Mouse (Mus musculus) embryonic facial prominence, embryonic 14.5 days (tissue): ENCODE measurements around the gene B430306N03Rik. TPM values are rescaled to one million over a fixed set of nuclear protein-coding genes. Genes with fewer than 3 reads are reported as not detected.

ENCODE experiments used
- ATAC-seq: fragments of 200-750 bp; cut with Nextera tagmentation; 2 replicates; pipeline ENCODE4 v1.8.0; 2017; ENCODE audit warnings: low read depth, moderate number of reproducible peaks, moderate TSS enrichment
- DNase-seq: peaks from one replicate; pipeline ENCODE4 v3.0.0-alpha.2; 2015; ENCODE audit warnings: low spot score
- H3K27ac ChIP-seq: fragments of 300-500 bp; sonication (generic); replicated peaks from 2 replicates; pipeline ENCODE4 v1.5.1; 2014; ENCODE audit warnings: low read depth, mild to moderate bottlenecking, low read length, moderate library complexity
- H3K27me3 ChIP-seq: fragments of 300-500 bp; sonication (generic); replicated peaks from 2 replicates; pipeline ENCODE4 v1.6.1; 2014; ENCODE audit warnings: low read length; ENCODE audit not compliant: control insufficient read depth, insufficient read depth
- H3K36me3 ChIP-seq: fragments of 300-500 bp; sonication (generic); 2 replicates; pipeline ENCODE4 v1.6.1; 2014; ENCODE audit warnings: low read length, mixed read lengths; ENCODE audit not compliant: control insufficient read depth, insufficient read depth
- H3K4me1 ChIP-seq: fragments of 300-500 bp; sonication (generic); 2 replicates; pipeline ENCODE4 v1.6.1; 2014; ENCODE audit warnings: antibody characterized with exemption, low read length; ENCODE audit not compliant: control insufficient read depth, insufficient read depth
- H3K4me2 ChIP-seq: fragments of 300-500 bp; sonication (generic); 2 replicates; pipeline ENCODE4 v1.6.1; 2014; ENCODE audit warnings: low read depth, mild to moderate bottlenecking, low read length, moderate library complexity, mixed read lengths
- H3K4me3 ChIP-seq: fragments of 300-500 bp; sonication (generic); 2 replicates; pipeline ENCODE4 v1.5.1; 2014; ENCODE audit warnings: low read depth, mild to moderate bottlenecking, low read length
- H3K9ac ChIP-seq: fragments of 300-500 bp; sonication (generic); 2 replicates; pipeline ENCODE4 v1.6.1; 2014; ENCODE audit warnings: low read depth, mild to moderate bottlenecking, low read length, moderate library complexity, mixed read lengths
- H3K9me3 ChIP-seq: fragments of 300-500 bp; sonication (generic); 2 replicates; pipeline ENCODE4 v1.6.1; 2016; ENCODE audit warnings: low read length; ENCODE audit not compliant: control insufficient read depth
- WGBS: fragments of 180-500 bp; shearing (Covaris S2); extraction: QIAGEN DNeasy Blood & Tissue Kit; methylation state at CpG from one replicate; pipeline ENCODE4 v1.1.7; 2014; 5-methylcytosine and 5-hydroxymethylcytosine counted together
- polyA plus RNA-seq: library from polyadenylated mRNA; unstranded; fragments of >200 nt; fragmentation: Nextera tagmentation; extraction: Ambion mirVana; gene quantifications from 2 replicates; pipeline ENCODE4 v1.2.1, GENCODE M21; 2014

B430306N03Rik gene
- polyA plus RNA-seq, 1 experiment from 2014 or later: 1.0 TPM

DNA sequence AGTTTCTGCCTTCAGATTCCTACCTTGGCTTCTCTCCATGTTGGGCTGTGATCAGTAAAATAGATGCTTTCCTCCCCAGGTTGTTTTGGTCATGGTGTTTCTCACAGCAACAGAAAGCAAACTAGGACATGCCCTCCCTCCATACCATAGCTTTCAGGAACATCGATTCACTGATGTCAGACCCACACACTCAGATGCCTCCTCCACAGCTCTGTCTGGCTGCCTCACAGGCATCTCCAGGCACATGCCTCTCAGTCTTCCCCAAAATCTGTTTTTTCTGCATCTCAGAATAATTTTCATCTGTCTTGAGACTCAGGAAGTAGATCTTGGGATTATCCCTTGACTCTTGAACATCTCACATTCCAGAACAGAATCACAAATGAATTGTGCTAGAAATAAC is 60.2 kb downstream of the B430306N03Rik start:
- Histone ChIP-seq H3K9ac (no peak overlapping the region), H3K27ac (no peak overlapping the region), H3K4me1 (no peaks in the 10 kb centered on the region), H3K36me3 (no peaks in the 10 kb centered on the region), H3K27me3 (no peaks in the 10 kb centered on the region), H3K4me3 (no peak overlapping the region), H3K4me2 (no peak overlapping the region), H3K9me3 (0 out of 2 replicates have a peak, but pooled peaks cover 3% of the 10 kb centered on the region)
- ATAC-seq (no peak), DNase-seq (no peak)
- 83% methylated on average over 1 of the region's 1 CpGs for WGBS

Other genes starting within 250 kb of the B430306N03Rik start
- gene 1700067P10Rik, start 226.8 kb upstream of the B430306N03Rik start, polyA plus RNA-seq: not detected in 2 replicates
- gene 9830107B12Rik, start 169.9 kb upstream of the B430306N03Rik start, polyA plus RNA-seq: not detected in 2 replicates
- gene A530064D06Rik, start 148.9 kb upstream of the B430306N03Rik start, polyA plus RNA-seq: 0.08 and 0.10 TPM in 2 replicates
- gene Trem1, start 83.4 kb upstream of the B430306N03Rik start, polyA plus RNA-seq: 0.08 TPM in 1 of 2 replicates, not detected in the other
- 0.24 TPM in 1 of 2 replicates, not detected in the other for gene Trem3, start 68.4 kb upstream of the B430306N03Rik start, polyA plus RNA-seq
- gene Treml4, start 51.8 kb upstream of the B430306N03Rik start, polyA plus RNA-seq: 0.13 and 0.21 TPM in 2 replicates
- 0.14 and 0.28 TPM in 2 replicates for gene Treml2, start 16.6 kb upstream of the B430306N03Rik start, polyA plus RNA-seq
- gene Trem2, start 30.3 kb downstream of the B430306N03Rik start, polyA plus RNA-seq: 5.4 and 6.6 TPM in 2 replicates
- gene Treml1, start 43.8 kb downstream of the B430306N03Rik start, polyA plus RNA-seq: 0.50 and 1.1 TPM in 2 replicates
- 16.2 and 16.7 TPM in 2 replicates for gene Nfya, start 93.8 kb downstream of the B430306N03Rik start, polyA plus RNA-seq
- gene Oard1, start 93.9 kb downstream of the B430306N03Rik start, polyA plus RNA-seq: 38.1 and 45.7 TPM in 2 replicates
- 73.2 and 104 TPM in 2 replicates for gene Apobec2, start 116.8 kb downstream of the B430306N03Rik start, polyA plus RNA-seq
- gene Tspo2, start 135.4 kb downstream of the B430306N03Rik start, polyA plus RNA-seq: 2.6 and 2.9 TPM in 2 replicates
- 0.08 and 0.13 TPM in 2 replicates for gene Unc5cl, start 138.8 kb downstream of the B430306N03Rik start, polyA plus RNA-seq